ENCODE assay signal across 8 mouse cellular contexts in the genomic region with DNA sequence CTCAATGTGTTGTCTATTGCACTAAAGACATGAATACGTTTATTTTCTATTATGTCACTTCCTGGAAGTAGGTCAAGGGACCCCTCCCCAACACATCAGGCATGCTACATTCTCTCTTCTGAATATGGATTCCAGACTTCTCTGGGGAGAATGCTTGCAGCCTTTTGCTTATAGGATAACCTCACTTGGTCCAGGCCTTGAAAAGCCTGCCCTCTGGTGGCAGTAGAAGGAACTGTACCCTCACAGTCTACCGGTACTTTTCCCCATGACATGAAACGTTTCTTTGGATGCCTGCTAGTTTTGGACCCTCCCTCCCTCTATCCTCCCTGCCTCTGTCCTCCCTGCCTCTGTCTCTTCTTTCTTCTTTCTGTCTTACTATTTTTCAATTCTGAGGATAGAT. TPM values are rescaled to one million over a fixed set of nuclear protein-coding genes. Genes with fewer than 3 reads are reported as not detected.
A peak's percentile ranks its signal among the peaks of the same experiment; 100 is the strongest.
DNase-seq lines count a peak whose midpoint lies in the region; ATAC-seq lines count a peak whose summit lies in the region.

No protein-coding gene starts in this region.

- no peak overlapping the region for H3K4me2 ChIP-seq in forebrain, embryonic 14.5 days (ENCODE audit: low read length)
- H3K4me2 ChIP-seq in forebrain, embryonic 15.5 days (replicated peaks): no peak overlapping the region

- no peaks in the 10 kb centered on the region for H3K27me3 ChIP-seq in forebrain, embryonic 14.5 days (replicated peaks; ENCODE audit: control insufficient read depth, insufficient read depth, low read length)
- no peaks in the 10 kb centered on the region for H3K27me3 ChIP-seq in forebrain, embryonic 15.5 days

- peak; percentile 80 for DNase-seq in forebrain, embryonic 14.5 days (ENCODE audit: low spot score)
- peak; percentile 57 for DNase-seq in adrenal gland, adult 2 months
- DNase-seq in embryo, embryonic 11 days: peak; percentile 66
- DNase-seq in layer of hippocampus, postnatal 25 days (ENCODE audit: extremely low spot score in 1 of 2, low spot score in 1 of 2): peak; percentile 59 to 85
- peak; percentile 54 to 64 for DNase-seq in spleen, postnatal 36 days (ENCODE audit: low spot score in 2 of 2)

- 0 out of 2 replicates have a peak, but pooled peaks cover 2% of the 10 kb centered on the region for H3K9me3 ChIP-seq in forebrain, embryonic 14.5 days (replicated peaks; ENCODE audit: control insufficient read depth, low read length)
- no peaks in the 10 kb centered on the region for H3K9me3 ChIP-seq in forebrain, embryonic 15.5 days

- no peaks in the 10 kb centered on the region for H3K36me3 ChIP-seq in forebrain, embryonic 14.5 days (ENCODE audit: control insufficient read depth, insufficient read depth, low read length)
- no peaks in the 10 kb centered on the region for H3K36me3 ChIP-seq in forebrain, embryonic 15.5 days

- H3K27ac ChIP-seq in forebrain, embryonic 14.5 days (ENCODE audit: low read depth, low read length): no peak overlapping the region
- H3K27ac ChIP-seq in forebrain, embryonic 15.5 days (replicated peaks): no peak overlapping the region

- 7% methylated on average over 3 of the region's 3 CpGs for WGBS in forebrain, embryonic 14.5 days
- 4% methylated on average over 3 of the region's 3 CpGs for WGBS in forebrain, embryonic 15.5 days

- no peak overlapping the region for H3K9ac ChIP-seq in forebrain, embryonic 14.5 days (ENCODE audit: low read length)
- no peak overlapping the region for H3K9ac ChIP-seq in forebrain, embryonic 15.5 days (replicated peaks)

- no peak overlapping the region for H3K4me3 ChIP-seq in forebrain, embryonic 14.5 days (ENCODE audit: low read depth, low read length)
- H3K4me3 ChIP-seq in forebrain, embryonic 15.5 days: no peak overlapping the region

- no peak for ATAC-seq in forebrain, embryonic 14.5 days
- no peak for ATAC-seq in forebrain, embryonic 15.5 days (replicated peaks)
- ATAC-seq in hematopoietic stem cell, adult 5-6 weeks (replicated peaks in 1 of 2; ENCODE audit: insufficient read depth in 1 of 2, low FRiP score in 2 of 2, low TSS enrichment in 1 of 2, low read depth in 1 of 2, poor library complexity in 2 of 2, severe bottlenecking in 2 of 2): peak; percentile 70 to 71
- peak; percentile 74 for ATAC-seq in megakaryocyte-erythroid progenitor cell, adult 5-6 weeks (replicated peaks; ENCODE audit: low FRiP score, low TSS enrichment, poor library complexity, severe bottlenecking)

- no peaks in the 10 kb centered on the region for H3K4me1 ChIP-seq in forebrain, embryonic 14.5 days (ENCODE audit: control insufficient read depth, insufficient read depth, low read length)
- H3K4me1 ChIP-seq in forebrain, embryonic 15.5 days: no peaks in the 10 kb centered on the region

RNA-seq across cellular contexts. Expression of a gene that starts 31.0 kb away (rescaled TPM):
- polyA plus RNA-seq in forebrain, embryonic 14.5 days (2014; fragmentation: Nextera tagmentation; extraction: Ambion mirVana): 5.2 and 5.8 TPM in 2 replicates
- 4.3 and 4.5 TPM in 2 replicates for polyA plus RNA-seq in forebrain, embryonic 15.5 days (2015; fragmentation: Nextera tagmentation; extraction: Ambion mirVana)
- not detected for total RNA-seq in adrenal gland, adult 2 months (2021)
- 0.51 and 0.73 TPM in 2 replicates for polyA plus RNA-seq in adrenal gland, adult 2 months (2012; rRNA removed)
- total RNA-seq in hematopoietic stem cell, adult 5-6 weeks (2017): 7.5 and 11.6 TPM in 2 replicates
- under 1 TPM in 1 of 2 experiments, not detected in 1; 0.34 TPM for total RNA-seq in layer of hippocampus, postnatal 25 days (2021)
- not detected in 2 replicates for total RNA-seq in megakaryocyte-erythroid progenitor cell, adult 5-6 weeks (2014; fragmentation: Nextera tagmentation)
- total RNA-seq in megakaryocyte-erythroid progenitor cell, adult 5-6 weeks (2017): not detected in 2 replicates

RNA-seq across cellular contexts. Expression of a gene that starts 33.8 kb away (rescaled TPM):
- polyA plus RNA-seq in forebrain, embryonic 14.5 days (2014; fragmentation: Nextera tagmentation; extraction: Ambion mirVana): 66.8 and 72.2 TPM in 2 replicates
- polyA plus RNA-seq in forebrain, embryonic 15.5 days (2015; fragmentation: Nextera tagmentation; extraction: Ambion mirVana): 55.5 and 60.0 TPM in 2 replicates
- total RNA-seq in adrenal gland, adult 2 months (2021): 10 to 100 TPM; 72.7 to 98.8 TPM
- 216 and 218 TPM in 2 replicates for polyA plus RNA-seq in adrenal gland, adult 2 months (2012; rRNA removed)
- total RNA-seq in hematopoietic stem cell, adult 5-6 weeks (2017): 28.1 and 28.2 TPM in 2 replicates
- total RNA-seq in layer of hippocampus, postnatal 25 days (2021): 10 to 100 TPM; 85.3 to 87.3 TPM
- total RNA-seq in megakaryocyte-erythroid progenitor cell, adult 5-6 weeks (2014; fragmentation: Nextera tagmentation): 76.4 and 89.3 TPM in 2 replicates
- total RNA-seq in megakaryocyte-erythroid progenitor cell, adult 5-6 weeks (2017): 16.3 and 36.6 TPM in 2 replicates

RNA-seq across cellular contexts. Expression of a gene that starts 42.1 kb away (rescaled TPM):
- not detected in 2 replicates for polyA plus RNA-seq in forebrain, embryonic 14.5 days (2014; fragmentation: Nextera tagmentation; extraction: Ambion mirVana)
- polyA plus RNA-seq in forebrain, embryonic 15.5 days (2015; fragmentation: Nextera tagmentation; extraction: Ambion mirVana): not detected in 2 replicates
- not detected for total RNA-seq in adrenal gland, adult 2 months (2021)
- polyA plus RNA-seq in adrenal gland, adult 2 months (2012; rRNA removed): not detected in 2 replicates
- not detected in 2 replicates for total RNA-seq in hematopoietic stem cell, adult 5-6 weeks (2017)
- not detected for total RNA-seq in layer of hippocampus, postnatal 25 days (2021)
- total RNA-seq in megakaryocyte-erythroid progenitor cell, adult 5-6 weeks (2014; fragmentation: Nextera tagmentation): not detected in 2 replicates
- not detected in 2 replicates for total RNA-seq in megakaryocyte-erythroid progenitor cell, adult 5-6 weeks (2017)

RNA-seq across cellular contexts. Expression of a gene that starts 45.3 kb away (rescaled TPM):
- 3.5 and 4.9 TPM in 2 replicates for polyA plus RNA-seq in forebrain, embryonic 14.5 days (2014; fragmentation: Nextera tagmentation; extraction: Ambion mirVana)
- 8.1 and 9.1 TPM in 2 replicates for polyA plus RNA-seq in forebrain, embryonic 15.5 days (2015; fragmentation: Nextera tagmentation; extraction: Ambion mirVana)
- total RNA-seq in adrenal gland, adult 2 months (2021): 1 to 10 TPM; 5.5 to 7.0 TPM
- 20.8 and 30.7 TPM in 2 replicates for polyA plus RNA-seq in adrenal gland, adult 2 months (2012; rRNA removed)
- total RNA-seq in hematopoietic stem cell, adult 5-6 weeks (2017): 1.6 TPM in 1 of 2 replicates, not detected in the other
- total RNA-seq in layer of hippocampus, postnatal 25 days (2021): 100 to 1,000 TPM; 116 to 118 TPM
- total RNA-seq in megakaryocyte-erythroid progenitor cell, adult 5-6 weeks (2014; fragmentation: Nextera tagmentation): 2.4 TPM in 2 replicates
- total RNA-seq in megakaryocyte-erythroid progenitor cell, adult 5-6 weeks (2017): 2.9 TPM in 1 of 2 replicates, not detected in the other

RNA-seq across cellular contexts. Expression of a gene that starts 54.1 kb away (rescaled TPM):
- not detected in 2 replicates for polyA plus RNA-seq in forebrain, embryonic 14.5 days (2014; fragmentation: Nextera tagmentation; extraction: Ambion mirVana)
- not detected in 2 replicates for polyA plus RNA-seq in forebrain, embryonic 15.5 days (2015; fragmentation: Nextera tagmentation; extraction: Ambion mirVana)
- total RNA-seq in adrenal gland, adult 2 months (2021): under 1 TPM in 1 of 2 experiments, not detected in 1; 0.52 TPM
- 0.62 and 1.0 TPM in 2 replicates for polyA plus RNA-seq in adrenal gland, adult 2 months (2012; rRNA removed)
- not detected in 2 replicates for total RNA-seq in hematopoietic stem cell, adult 5-6 weeks (2017)
- not detected for total RNA-seq in layer of hippocampus, postnatal 25 days (2021)
- total RNA-seq in megakaryocyte-erythroid progenitor cell, adult 5-6 weeks (2014; fragmentation: Nextera tagmentation): not detected in 2 replicates
- total RNA-seq in megakaryocyte-erythroid progenitor cell, adult 5-6 weeks (2017): not detected in 2 replicates

Comparison
In these comparisons a context has a peak if more than half of its experiments do, and no peak if none do; other contexts are left out.
1. ATAC-seq: peak in hematopoietic stem cell, adult 5-6 weeks (2 of 2) and megakaryocyte-erythroid progenitor cell, adult 5-6 weeks (single experiment); none in forebrain, embryonic 14.5 days (single experiment) and forebrain, embryonic 15.5 days (single experiment).
2. Peak in every context shown above with its lines, with median percentiles within 50 percentile points of each other: DNase-seq.